Mouse (Mus musculus) neural tube, embryonic 14.5 days (tissue): ENCODE data around the gene Ucma. TPM values are rescaled to one million over a fixed set of nuclear protein-coding genes. Genes with fewer than 3 reads are reported as not detected.

Experiments used
- ATAC-seq: fragments of 200-750 bp; cut with Nextera tagmentation; 2 replicates; pipeline ENCODE4 v1.8.0; 2017; ENCODE audit warnings: low read depth, mild to moderate bottlenecking, moderate TSS enrichment, moderate library complexity
- H3K27ac ChIP-seq: fragments of 300-500 bp; sonication (generic); 2 replicates; pipeline ENCODE4 v1.5.1; 2014; ENCODE audit warnings: low read depth, mild to moderate bottlenecking, control low read depth, low read length, moderate library complexity, mixed read lengths
- H3K27me3 ChIP-seq: fragments of 300-500 bp; sonication (generic); 2 replicates; pipeline ENCODE4 v1.6.1; 2014; ENCODE audit warnings: low read length; ENCODE audit not compliant: control insufficient read depth, insufficient read depth
- H3K36me3 ChIP-seq: fragments of 300-500 bp; sonication (generic); 2 replicates; pipeline ENCODE4 v1.6.1; 2014; ENCODE audit warnings: low read length, mixed read lengths; ENCODE audit not compliant: control insufficient read depth, insufficient read depth
- H3K4me1 ChIP-seq: fragments of 300-500 bp; sonication (generic); 2 replicates; pipeline ENCODE4 v1.6.1; 2014; ENCODE audit warnings: low read length; ENCODE audit not compliant: control insufficient read depth, insufficient read depth
- H3K4me2 ChIP-seq: fragments of 300-500 bp; sonication (generic); 2 replicates; pipeline ENCODE4 v1.6.1; 2014; ENCODE audit warnings: mild to moderate bottlenecking, low read depth, low read length, control low read depth
- H3K4me3 ChIP-seq: fragments of 300-500 bp; sonication (generic); 2 replicates; pipeline ENCODE4 v1.5.1; 2014; ENCODE audit warnings: low read depth, low read length, control low read depth, mixed read lengths
- H3K9ac ChIP-seq: fragments of 300-500 bp; sonication (generic); replicated peaks from 2 replicates; pipeline ENCODE4 v1.6.1; 2014; ENCODE audit warnings: low read depth, mild to moderate bottlenecking, control low read depth, low read length, mixed read lengths
- H3K9me3 ChIP-seq: fragments of 300-500 bp; sonication (generic); 2 replicates; pipeline ENCODE4 v1.6.1; 2016; ENCODE audit warnings: low read length; ENCODE audit not compliant: control insufficient read depth
- WGBS: fragments of 180-500 bp; shearing (Covaris S2); extraction: QIAGEN DNeasy Blood & Tissue Kit; methylation state at CpG from one replicate; pipeline ENCODE4 v1.1.7; 2014; 5-methylcytosine and 5-hydroxymethylcytosine counted together
- polyA plus RNA-seq: library from polyadenylated mRNA; unstranded; fragments of >200 nt; fragmentation: Nextera tagmentation; extraction: Ambion mirVana; gene quantifications from 2 replicates; pipeline ENCODE4 v1.2.1, GENCODE M21; 2014

The Ucma gene
- polyA plus RNA-seq, 1 experiment from 2014 or later = not detected

- H3K9ac ChIP-seq = no peak overlapping the region
- no peak overlapping the region for H3K4me2 ChIP-seq
- H3K9me3 ChIP-seq = no peaks in the 10 kb centered on the region
- H3K4me1 ChIP-seq = no peaks in the 10 kb centered on the region
- WGBS = 91% methylated on average over 11 of the region's 11 CpGs
- no peaks in the 10 kb centered on the region for H3K36me3 ChIP-seq
- H3K27ac ChIP-seq = no peak overlapping the region
- no peaks in the 10 kb centered on the region for H3K27me3 ChIP-seq
- ATAC-seq = no peak
- H3K4me3 ChIP-seq = no peak overlapping the region
These were observed 17.7 kb downstream of the Ucma start for GRCm38 (mm10) chr2:4993584-4993983.

GRCm38 (mm10) chr2:4994436-4994835 lies 18.5 kb downstream of the Ucma start:
- Histone ChIP-seq H3K9ac (no peak overlapping the region), H3K27me3 (no peaks in the 10 kb centered on the region), H3K4me2 (no peak overlapping the region), H3K9me3 (no peaks in the 10 kb centered on the region), H3K4me3 (no peak overlapping the region), H3K36me3 (no peaks in the 10 kb centered on the region), H3K4me1 (no peaks in the 10 kb centered on the region), H3K27ac (no peak overlapping the region)
- no peak for ATAC-seq
- 94% methylated on average over 4 of the region's 4 CpGs for WGBS

- Histone ChIP-seq H3K36me3 (no peaks in the 10 kb centered on the region), H3K27me3 (no peaks in the 10 kb centered on the region), H3K4me1 (no peaks in the 10 kb centered on the region), H3K9me3 (no peaks in the 10 kb centered on the region), H3K27ac (no peak overlapping the region), H3K4me3 (no peak overlapping the region), H3K9ac (no peak overlapping the region), H3K4me2 (no peak overlapping the region)
- ATAC-seq = no peak
- 94% methylated on average over 11 of the region's 11 CpGs for WGBS
These were observed 19.7 kb downstream of the Ucma start for GRCm38 (mm10) chr2:4995646-4996045.

- WGBS = 93% methylated on average over 6 of the region's 6 CpGs
- H3K4me1 ChIP-seq = no peaks in the 10 kb centered on the region
- H3K9me3 ChIP-seq = no peaks in the 10 kb centered on the region
- H3K4me3 ChIP-seq = no peak overlapping the region
- no peak overlapping the region for H3K9ac ChIP-seq
- no peak overlapping the region for H3K4me2 ChIP-seq
- no peak overlapping the region for H3K27ac ChIP-seq
- no peaks in the 10 kb centered on the region for H3K27me3 ChIP-seq
- no peak for ATAC-seq
- no peaks in the 10 kb centered on the region for H3K36me3 ChIP-seq
These were observed 20.5 kb downstream of the Ucma start for GRCm38 (mm10) chr2:4996421-4996824.

- WGBS = 90% methylated on average over 3 of the region's 3 CpGs
These were observed 23.0 kb downstream of the Ucma start for GRCm38 (mm10) chr2:4998905-4999304.

GRCm38 (mm10) chr2:5001266-5001665 lies 25.3 kb downstream of the Ucma start:
- Histone ChIP-seq H3K27me3 (no peaks in the 10 kb centered on the region), H3K4me1 (no peaks in the 10 kb centered on the region), H3K9me3 (no peaks in the 10 kb centered on the region), H3K4me2 (no peak overlapping the region), H3K4me3 (no peak overlapping the region), H3K36me3 (no peaks in the 10 kb centered on the region), H3K27ac (no peak overlapping the region), H3K9ac (no peak overlapping the region)
- WGBS = 98% methylated on average over 6 of the region's 6 CpGs
- no peak for ATAC-seq

More at GRCm38 (mm10) chr2:4998905-4999304, 23.0 kb downstream of the Ucma start:
- Histone ChIP-seq H3K4me2 (no peak overlapping the region), H3K9ac (no peak overlapping the region), H3K9me3 (no peaks in the 10 kb centered on the region), H3K4me3 (no peak overlapping the region), H3K27me3 (no peaks in the 10 kb centered on the region), H3K36me3 (no peaks in the 10 kb centered on the region), H3K27ac (no peak overlapping the region), H3K4me1 (no peaks in the 10 kb centered on the region)
- ATAC-seq = no peak

- WGBS = 89% methylated on average over 4 of the region's 4 CpGs
- no peak overlapping the region for H3K4me2 ChIP-seq
- no peak for ATAC-seq
- H3K36me3 ChIP-seq = no peaks in the 10 kb centered on the region
- no peaks in the 10 kb centered on the region for H3K4me1 ChIP-seq
- no peaks in the 10 kb centered on the region for H3K9me3 ChIP-seq
- no peak overlapping the region for H3K4me3 ChIP-seq
- H3K27me3 ChIP-seq = no peaks in the 10 kb centered on the region
- H3K9ac ChIP-seq = no peak overlapping the region
- no peak overlapping the region for H3K27ac ChIP-seq
These were observed 31.2 kb downstream of the Ucma start for GRCm38 (mm10) chr2:5007107-5007506.

GRCm38 (mm10) chr2:5011898-5012490 lies 36.1 kb downstream of the Ucma start:
- no peak overlapping the region for H3K27ac ChIP-seq
- peak overlapping the region; percentile 71 for H3K4me2 ChIP-seq
- no peaks in the 10 kb centered on the region for H3K4me1 ChIP-seq
- ATAC-seq = no peak
- peak overlapping the region; percentile 48 for H3K4me3 ChIP-seq
- no peaks in the 10 kb centered on the region for H3K36me3 ChIP-seq
- H3K9ac ChIP-seq = no peak overlapping the region
- no peaks in the 10 kb centered on the region for H3K9me3 ChIP-seq
- WGBS = 13% methylated on average over 8 of the region's 8 CpGs
- no peaks in the 10 kb centered on the region for H3K27me3 ChIP-seq

- Histone ChIP-seq H3K9ac (no peak within 1 kb of the TSS), H3K27me3 (no peaks in the 10 kb centered on the region), H3K4me1 (no peaks in the 10 kb centered on the region), H3K27ac (no peak within 1 kb of the TSS), H3K4me2 (peak within 1 kb of the TSS; percentile 71), H3K4me3 (peak within 1 kb of the TSS; percentile 48), H3K36me3 (no peaks in the 10 kb centered on the region), H3K9me3 (no peaks in the 10 kb centered on the region)
- WGBS = 4% methylated on average over 32 of the region's 32 CpGs
- peak; percentile 100 for ATAC-seq
These were observed 36.8 kb downstream of the Ucma start, which contains the start of gene Mcm10 for GRCm38 (mm10) chr2:5012491-5013324. Mcm10 (minus strand) TSS chr2:5012791.
